Mouse (Mus musculus): ENCODE data around the gene Gm9958. TPM values are rescaled to one million over a fixed set of nuclear protein-coding genes. Genes with fewer than 3 reads are reported as not detected.

The Gm9958 gene
- polyA plus RNA-seq, 2 experiments from 2014 or later, result 2.2 to 2.5 TPM

GRCm38 (mm10) chr5:90414142-90414924, 47.3 kb downstream of the Gm9958 start:
- ATAC-seq, result no peak

- ATAC-seq, result no peak
Observed at GRCm38 (mm10) chr5:90414925-90415295, 47.9 kb downstream of the Gm9958 start.

Other genes with a start within 250 kb of the Gm9958 start
- 10 to 100 TPM; 13.9 to 18.3 TPM for gene Cox18, start 143.2 kb upstream of the Gm9958 start, polyA plus RNA-seq (2017; shearing (Covaris generic))
- 10 to 100 TPM; 44.6 to 53.6 TPM for gene Ankrd17, start 627 bp upstream of the Gm9958 start, polyA plus RNA-seq (2017; shearing (Covaris generic))
- not detected for gene Alb, start 93.7 kb downstream of the Gm9958 start, polyA plus RNA-seq (2017; shearing (Covaris generic))
- 1 to 10 TPM; 3.0 to 5.1 TPM for gene Afp, start 123.5 kb downstream of the Gm9958 start, polyA plus RNA-seq (2017; shearing (Covaris generic))
- gene Afm, start 151.7 kb downstream of the Gm9958 start, polyA plus RNA-seq (2017; shearing (Covaris generic)), result not detected
- under 1 TPM in 1 of 2 experiments, not detected in 1; 0.16 TPM for gene 5830473C10Rik, start 193.9 kb downstream of the Gm9958 start, polyA plus RNA-seq (2017; shearing (Covaris generic))

All from CD4-positive, CD25-positive, alpha-beta regulatory T cell, adult 4 months (primary cell).